39 mouse cellular contexts compared by ENCODE assay signal in genomic region chr5:87455519-87455918, GRCm38 (mm10). TPM values are rescaled to one million over a fixed set of nuclear protein-coding genes. Genes with fewer than 3 reads are reported as not detected.
"Had no signal": no experiment of that assay in that cellular context is flagged by ENCODE, and none has a peak within 500 bp of the region (broad histone marks: within the 10 kb centered on the region; RNA-seq: fewer than 3 reads in every experiment).

No protein-coding gene starts in this region.

- DNase-seq: cerebellum, adult 8-10 months; cerebellum, adult 9-10 months; cerebellum, adult 9-11 months; cerebellum, postnatal 10 days; cerebellum, postnatal 14 days; cerebellum, postnatal 25 days; cerebellum, postnatal 36 days; embryo, embryonic 11 days; forebrain, postnatal 0 days; gastrocnemius, adult 2 months; gastrocnemius, postnatal 10 days; gastrocnemius, postnatal 14 days; gastrocnemius, postnatal 25 days; gastrocnemius, postnatal 36 days; heart, adult 11 months; heart, adult 18-20 months; heart, adult 2 months had no signal

- H3K27me3 ChIP-seq: embryonic facial prominence, embryonic 12.5 days; embryonic facial prominence, embryonic 13.5 days; embryonic facial prominence, embryonic 15.5 days; forebrain, embryonic 12.5 days; forebrain, embryonic 13.5 days; forebrain, embryonic 15.5 days had no signal

- H3K9me3 ChIP-seq: embryonic facial prominence, embryonic 10.5 days; embryonic facial prominence, embryonic 12.5 days; embryonic facial prominence, embryonic 13.5 days; embryonic facial prominence, embryonic 15.5 days; forebrain, embryonic 10.5 days; forebrain, embryonic 12.5 days; forebrain, embryonic 13.5 days; forebrain, embryonic 15.5 days had no signal

- ATAC-seq: forebrain, embryonic 13.5 days; forebrain, embryonic 14.5 days; forebrain, embryonic 15.5 days; forebrain, embryonic 16.5 days; forebrain, postnatal 0 days had no signal

- H3K27ac ChIP-seq: embryonic facial prominence, embryonic 10.5 days; embryonic facial prominence, embryonic 12.5 days; embryonic facial prominence, embryonic 13.5 days; embryonic facial prominence, embryonic 15.5 days; forebrain, embryonic 10.5 days; forebrain, embryonic 12.5 days; forebrain, embryonic 13.5 days; forebrain, embryonic 15.5 days; gastrocnemius, adult 2 months; heart, adult 2 months had no signal

- H3K4me2 ChIP-seq: embryonic facial prominence, embryonic 12.5 days; embryonic facial prominence, embryonic 13.5 days; embryonic facial prominence, embryonic 15.5 days; forebrain, embryonic 12.5 days; forebrain, embryonic 13.5 days; forebrain, embryonic 15.5 days had no signal

- H3K9ac ChIP-seq: embryonic facial prominence, embryonic 12.5 days; embryonic facial prominence, embryonic 13.5 days; embryonic facial prominence, embryonic 15.5 days; forebrain, embryonic 12.5 days; forebrain, embryonic 13.5 days; forebrain, embryonic 15.5 days; forebrain, postnatal 0 days had no signal

- H3K36me3 ChIP-seq: embryonic facial prominence, embryonic 10.5 days; embryonic facial prominence, embryonic 12.5 days; embryonic facial prominence, embryonic 13.5 days; embryonic facial prominence, embryonic 15.5 days; forebrain, embryonic 10.5 days; forebrain, embryonic 12.5 days; forebrain, embryonic 15.5 days had no signal

- H3K4me3 ChIP-seq: embryonic facial prominence, embryonic 10.5 days; embryonic facial prominence, embryonic 12.5 days; embryonic facial prominence, embryonic 13.5 days; embryonic facial prominence, embryonic 15.5 days; erythroblast, embryonic 14.5 days; forebrain, embryonic 10.5 days; forebrain, embryonic 12.5 days; forebrain, embryonic 13.5 days; forebrain, embryonic 15.5 days; gastrocnemius, adult 2 months; heart, adult 2 months had no signal

- H3K4me1 ChIP-seq: embryonic facial prominence, embryonic 10.5 days; embryonic facial prominence, embryonic 12.5 days; embryonic facial prominence, embryonic 13.5 days; embryonic facial prominence, embryonic 15.5 days; forebrain, embryonic 10.5 days; forebrain, embryonic 12.5 days; forebrain, embryonic 13.5 days; forebrain, embryonic 15.5 days had no signal

RNA-seq across cellular contexts. Expression of gene Ugt2a2, which starts 26.5 kb away (rescaled TPM):
- total RNA-seq: common myeloid progenitor, adult 5-6 weeks; forebrain, postnatal 0 days; gastrocnemius, adult 18-20 months; gastrocnemius, adult 2 months; gastrocnemius, adult 8-10 months; gastrocnemius, postnatal 10 days; gastrocnemius, postnatal 14 days; gastrocnemius, postnatal 25 days; gastrocnemius, postnatal 36 days; gastrocnemius, postnatal 4 days; granulocyte monocyte progenitor cell, adult 5-6 weeks; heart, adult 18-20 months; heart, adult 2 months had no signal
- polyA plus RNA-seq: cortical plate, adult 2 months; embryonic facial prominence, embryonic 11.5 days; embryonic facial prominence, embryonic 12.5 days; erythroblast, embryonic 14.5 days; forebrain, embryonic 10.5 days; forebrain, embryonic 11.5 days; forebrain, embryonic 12.5 days; forebrain, embryonic 13.5 days; forebrain, embryonic 14.5 days; forebrain, embryonic 15.5 days; forebrain, postnatal 0 days; frontal cortex, adult 2 months; gonadal fat pad, adult 2 months; heart, adult 2 months had no signal

RNA-seq across cellular contexts. Expression of gene Gm43638, which starts 31.1 kb away (rescaled TPM):
- total RNA-seq: common myeloid progenitor, adult 5-6 weeks; forebrain, postnatal 0 days; gastrocnemius, adult 18-20 months; gastrocnemius, adult 2 months; gastrocnemius, adult 8-10 months; gastrocnemius, postnatal 10 days; gastrocnemius, postnatal 14 days; gastrocnemius, postnatal 25 days; gastrocnemius, postnatal 36 days; gastrocnemius, postnatal 4 days; granulocyte monocyte progenitor cell, adult 5-6 weeks; heart, adult 18-20 months; heart, adult 2 months had no signal
- polyA plus RNA-seq: cortical plate, adult 2 months; embryonic facial prominence, embryonic 10.5 days; embryonic facial prominence, embryonic 11.5 days; embryonic facial prominence, embryonic 12.5 days; embryonic facial prominence, embryonic 13.5 days; embryonic facial prominence, embryonic 14.5 days; erythroblast, embryonic 14.5 days; forebrain, embryonic 10.5 days; forebrain, embryonic 11.5 days; forebrain, embryonic 12.5 days; forebrain, embryonic 13.5 days; forebrain, embryonic 14.5 days; forebrain, embryonic 15.5 days; forebrain, embryonic 16.5 days; forebrain, postnatal 0 days; frontal cortex, adult 2 months; gonadal fat pad, adult 2 months; heart, adult 2 months had no signal

RNA-seq across cellular contexts. Expression of gene Ugt2b38, which starts 31.5 kb away (rescaled TPM):
- total RNA-seq: common myeloid progenitor, adult 5-6 weeks; forebrain, postnatal 0 days; gastrocnemius, adult 18-20 months; gastrocnemius, adult 2 months; gastrocnemius, adult 8-10 months; gastrocnemius, postnatal 10 days; gastrocnemius, postnatal 14 days; gastrocnemius, postnatal 25 days; gastrocnemius, postnatal 36 days; gastrocnemius, postnatal 4 days; granulocyte monocyte progenitor cell, adult 5-6 weeks; heart, adult 18-20 months; heart, adult 2 months had no signal
- polyA plus RNA-seq: cortical plate, adult 2 months; embryonic facial prominence, embryonic 10.5 days; embryonic facial prominence, embryonic 11.5 days; embryonic facial prominence, embryonic 12.5 days; embryonic facial prominence, embryonic 13.5 days; embryonic facial prominence, embryonic 14.5 days; embryonic facial prominence, embryonic 15.5 days; erythroblast, embryonic 14.5 days; forebrain, embryonic 10.5 days; forebrain, embryonic 11.5 days; forebrain, embryonic 12.5 days; forebrain, embryonic 13.5 days; forebrain, embryonic 14.5 days; forebrain, embryonic 15.5 days; forebrain, embryonic 16.5 days; forebrain, postnatal 0 days; frontal cortex, adult 2 months; gonadal fat pad, adult 2 months; heart, adult 2 months had no signal

RNA-seq across cellular contexts. Expression of gene Ugt2a1, which starts 35.2 kb away (rescaled TPM):
- total RNA-seq: common myeloid progenitor, adult 5-6 weeks; forebrain, postnatal 0 days; gastrocnemius, adult 18-20 months; gastrocnemius, adult 2 months; gastrocnemius, adult 8-10 months; gastrocnemius, postnatal 10 days; gastrocnemius, postnatal 14 days; gastrocnemius, postnatal 25 days; gastrocnemius, postnatal 36 days; gastrocnemius, postnatal 4 days; granulocyte monocyte progenitor cell, adult 5-6 weeks; heart, adult 18-20 months; heart, adult 2 months had no signal
- polyA plus RNA-seq: cortical plate, adult 2 months; embryonic facial prominence, embryonic 10.5 days; erythroblast, embryonic 14.5 days; forebrain, embryonic 10.5 days; forebrain, embryonic 13.5 days; forebrain, embryonic 14.5 days; forebrain, embryonic 15.5 days; forebrain, embryonic 16.5 days; forebrain, postnatal 0 days; gonadal fat pad, adult 2 months; heart, adult 2 months had no signal
